Mouse (Mus musculus) kidney, embryonic 16.5 days (tissue): ENCODE data around the gene Klrb1a. TPM values are rescaled to one million over a fixed set of nuclear protein-coding genes. Genes with fewer than 3 reads are reported as not detected.

Experiments used
- ATAC-seq: fragments of 200-750 bp; cut with Nextera tagmentation; 2 replicates; pipeline ENCODE4 v1.8.0; 2017; ENCODE audit warnings: moderate TSS enrichment; ENCODE audit not compliant: low FRiP score, low TSS enrichment
- H3K27ac ChIP-seq: fragments of 300-500 bp; sonication (generic); 2 replicates; pipeline ENCODE4 v1.5.1; 2014; ENCODE audit warnings: low read length
- H3K27me3 ChIP-seq: fragments of 300-500 bp; sonication (generic); 2 replicates; pipeline ENCODE4 v1.6.1; 2014; ENCODE audit warnings: low read length, control low read depth, mixed read lengths; ENCODE audit not compliant: insufficient read depth
- H3K36me3 ChIP-seq: fragments of 300-500 bp; sonication (generic); 2 replicates; pipeline ENCODE4 v1.6.1; 2014; ENCODE audit warnings: low read length, control low read depth, mixed read lengths; ENCODE audit not compliant: insufficient read depth
- H3K4me1 ChIP-seq: fragments of 300-500 bp; sonication (generic); 2 replicates; pipeline ENCODE4 v1.6.1; 2014; ENCODE audit warnings: low read length, control low read depth, mixed read lengths; ENCODE audit not compliant: insufficient read depth
- H3K4me2 ChIP-seq: fragments of 300-500 bp; sonication (generic); replicated peaks from 2 replicates; pipeline ENCODE4 v1.6.1; 2014; ENCODE audit warnings: low read depth, low read length
- H3K4me3 ChIP-seq: fragments of 300-500 bp; sonication (generic); 2 replicates; pipeline ENCODE4 v1.5.1; 2014; ENCODE audit warnings: mild to moderate bottlenecking, low read length
- H3K9ac ChIP-seq: fragments of 300-500 bp; sonication (generic); replicated peaks from 2 replicates; pipeline ENCODE4 v1.6.1; 2014; ENCODE audit warnings: low read length
- H3K9me3 ChIP-seq: fragments of 300-500 bp; sonication (generic); 2 replicates; pipeline ENCODE4 v1.6.1; 2016; ENCODE audit warnings: low read length, control low read depth
- WGBS: fragments of 180-500 bp; shearing (Covaris S2); extraction: QIAGEN DNeasy Blood & Tissue Kit; methylation state at CpG from one replicate; pipeline ENCODE4 v1.1.7; 2014; 5-methylcytosine and 5-hydroxymethylcytosine counted together
- polyA plus RNA-seq: library from polyadenylated mRNA; unstranded; fragments of >200 nt; fragmentation: Nextera tagmentation; extraction: Ambion mirVana; gene quantifications from 2 replicates; pipeline ENCODE4 v1.2.1, GENCODE M21; 2015

Klrb1a gene
- polyA plus RNA-seq, 1 experiment from 2014 or later = not detected

GRCm38 (mm10) chr6:128585642-128586245 is 37.6 kb downstream of the Klrb1a start:
- Histone ChIP-seq H3K27me3 (no peaks in the 10 kb centered on the region), H3K4me2 (no peak overlapping the region), H3K4me3 (no peak overlapping the region), H3K36me3 (no peaks in the 10 kb centered on the region), H3K9ac (no peak overlapping the region), H3K4me1 (no peaks in the 10 kb centered on the region), H3K9me3 (no peaks in the 10 kb centered on the region), H3K27ac (no peak overlapping the region)
- 72% methylated on average over 11 of the region's 11 CpGs for WGBS
- ATAC-seq = no peak

GRCm38 (mm10) chr6:128584070-128584660 is 39.2 kb downstream of the Klrb1a start:
- Histone ChIP-seq H3K9me3 (no peaks in the 10 kb centered on the region), H3K4me2 (peak overlapping the region; percentile 32), H3K4me3 (no peak overlapping the region), H3K4me1 (no peaks in the 10 kb centered on the region), H3K36me3 (no peaks in the 10 kb centered on the region), H3K27ac (no peak overlapping the region), H3K9ac (no peak overlapping the region), H3K27me3 (no peaks in the 10 kb centered on the region)
- no peak for ATAC-seq
- WGBS = 33% methylated on average over 10 of the region's 10 CpGs

- peak within 1 kb of the TSS; percentile 22 for H3K4me2 ChIP-seq
- ATAC-seq = no peak
- no peaks in the 10 kb centered on the region for H3K36me3 ChIP-seq
- no peak within 1 kb of the TSS for H3K27ac ChIP-seq
- no peaks in the 10 kb centered on the region for H3K4me1 ChIP-seq
- no peak within 1 kb of the TSS for H3K9ac ChIP-seq
- no peaks in the 10 kb centered on the region for H3K27me3 ChIP-seq
- no peaks in the 10 kb centered on the region for H3K9me3 ChIP-seq
- H3K4me3 ChIP-seq = no peak within 1 kb of the TSS
- WGBS = 21% methylated on average over 11 of the region's 11 CpGs
Observed at GRCm38 (mm10) chr6:128581508-128581907, 41.8 kb downstream of the Klrb1a start, which contains the start of gene A2ml1. A2ml1 (minus strand) TSS chr6:128581608.

- no peak overlapping the region for H3K4me2 ChIP-seq
- WGBS = 75% methylated on average over 9 of the region's 9 CpGs
- no peak overlapping the region for H3K27ac ChIP-seq
- H3K4me1 ChIP-seq = no peaks in the 10 kb centered on the region
- ATAC-seq = no peak
- H3K9ac ChIP-seq = no peak overlapping the region
- H3K36me3 ChIP-seq = no peaks in the 10 kb centered on the region
- H3K4me3 ChIP-seq = no peak overlapping the region
- no peaks in the 10 kb centered on the region for H3K27me3 ChIP-seq
- H3K9me3 ChIP-seq = no peaks in the 10 kb centered on the region
Observed at GRCm38 (mm10) chr6:128577301-128577700, 46.0 kb downstream of the Klrb1a start.

GRCm38 (mm10) chr6:128566589-128566988 is 56.7 kb downstream of the Klrb1a start:
- 93% methylated on average over 11 of the region's 11 CpGs for WGBS
- Histone ChIP-seq H3K9me3 (no peaks in the 10 kb centered on the region), H3K4me3 (no peak overlapping the region), H3K4me2 (no peak overlapping the region), H3K36me3 (no peaks in the 10 kb centered on the region), H3K27ac (no peak overlapping the region), H3K9ac (no peak overlapping the region), H3K4me1 (no peaks in the 10 kb centered on the region), H3K27me3 (no peaks in the 10 kb centered on the region)
- ATAC-seq = no peak

Other genes starting within 250 kb of the Klrb1a start
- gene Tex52, start 248.1 kb downstream of the Klrb1a start, polyA plus RNA-seq = 0.21 and 0.35 TPM in 2 replicates
- gene Gm44596, start 248.0 kb downstream of the Klrb1a start, polyA plus RNA-seq = not detected in 2 replicates
- gene Nrip2, start 224.2 kb downstream of the Klrb1a start, polyA plus RNA-seq = 24.7 and 26.3 TPM in 2 replicates
- 35.6 and 39.2 TPM in 2 replicates for gene Itfg2, start 198.6 kb downstream of the Klrb1a start, polyA plus RNA-seq
- 550 and 556 TPM in 2 replicates for gene Fkbp4, start 184.9 kb downstream of the Klrb1a start, polyA plus RNA-seq
- 0.86 and 1.4 TPM in 2 replicates for gene Pzp, start 96.8 kb downstream of the Klrb1a start, polyA plus RNA-seq
- 0.26 and 0.32 TPM in 2 replicates for gene A2ml1, start 41.9 kb downstream of the Klrb1a start, polyA plus RNA-seq
- gene Clec2h, start 38.9 kb upstream of the Klrb1a start, polyA plus RNA-seq = 0.08 and 0.19 TPM in 2 replicates
- gene Klrb1, start 99.5 kb upstream of the Klrb1a start, polyA plus RNA-seq = not detected in 2 replicates
- gene Klrb1c, start 165.7 kb upstream of the Klrb1a start, polyA plus RNA-seq = 0.06 and 0.30 TPM in 2 replicates
- gene Gm44511, start 202.8 kb upstream of the Klrb1a start, polyA plus RNA-seq = not detected in 2 replicates
- gene Klrb1b, start 202.8 kb upstream of the Klrb1a start, polyA plus RNA-seq = 0.36 TPM in 1 of 2 replicates, not detected in the other